Mouse (Mus musculus) large intestine, adult 2 months (tissue): ENCODE measurements around the gene Dars2. TPM values are rescaled to one million over a fixed set of nuclear protein-coding genes. Genes with fewer than 3 reads are reported as not detected.
"Not testable (repeated sequence)": the region's sequence is repeated elsewhere in the genome, so short reads cannot be mapped to it uniquely, and the experiment has no call there.

ENCODE experiments used
- DNase-seq: peaks from one replicate; pipeline ENCODE4 v3.0.0-alpha.2; 2012; ENCODE audit warnings: low read depth, low spot score
- WGBS: fragments of 180-500 bp; shearing (Covaris S2); methylation state at CpG from one replicate; pipeline ENCODE4 v1.1.7; 2018; 5-methylcytosine and 5-hydroxymethylcytosine counted together
- polyA plus RNA-seq: library from polyadenylated mRNA; depleted of rRNA; stranded (reverse); fragments of >200 nt; gene quantifications from 2 replicates; pipeline ENCODE4 v1.2.3, GENCODE M21; 2012

Gene Dars2
- polyA plus RNA-seq, 1 experiment, result 26.5 TPM

DNA sequence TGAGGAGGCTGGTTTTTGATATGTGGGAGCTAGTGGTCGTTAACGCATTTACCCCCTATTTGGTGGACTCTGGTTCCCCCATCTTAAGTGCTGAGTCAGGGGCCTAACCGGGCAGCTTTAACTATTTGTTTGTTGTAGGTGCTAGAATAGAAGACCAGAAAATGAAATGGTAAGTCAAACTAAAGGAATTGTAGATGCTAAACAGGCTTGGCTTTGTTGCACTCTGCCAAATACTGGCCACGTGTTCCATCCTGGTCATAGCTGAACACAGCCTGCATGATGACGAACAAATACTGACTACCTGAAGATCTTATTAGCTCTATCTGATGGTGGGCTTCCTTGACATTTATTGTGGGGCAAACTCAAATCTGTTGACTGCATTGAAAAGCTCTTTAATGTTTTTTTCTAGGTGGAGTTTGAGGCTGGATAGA lies 34.0 kb downstream of the Dars2 start:
- no peak for DNase-seq
- under 1% methylated on average over 5 of the region's 5 CpGs for WGBS

DNA sequence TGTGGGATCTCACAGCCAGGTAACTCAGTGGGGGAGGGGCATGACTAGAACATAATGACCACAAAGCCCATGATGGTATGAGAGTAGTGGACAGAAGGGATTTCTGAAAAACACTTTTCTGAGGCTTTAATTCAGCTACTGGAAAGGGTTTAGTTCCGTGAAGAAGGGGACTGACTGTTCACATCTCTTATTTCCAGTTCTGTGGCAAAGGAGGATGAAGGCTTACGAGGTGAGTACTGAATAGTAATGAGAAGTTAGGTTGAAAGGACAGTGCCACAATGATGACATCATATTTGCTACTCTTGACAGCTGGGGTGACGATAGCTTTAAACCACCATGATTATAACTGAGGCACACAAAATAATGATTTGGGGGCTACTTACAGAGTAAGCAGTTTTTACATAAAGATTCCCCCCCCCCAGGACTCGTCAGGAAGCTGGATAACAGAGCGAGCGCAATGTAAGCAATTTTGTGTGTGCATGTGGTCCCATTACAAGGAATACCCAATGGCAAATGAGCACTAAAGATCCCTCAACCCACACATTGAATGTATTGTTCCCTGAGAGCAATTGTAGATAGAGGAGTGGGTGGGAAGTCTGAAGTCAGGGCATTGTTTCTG lies 34.6 kb downstream of the Dars2 start:
- no peak for DNase-seq

DNA sequence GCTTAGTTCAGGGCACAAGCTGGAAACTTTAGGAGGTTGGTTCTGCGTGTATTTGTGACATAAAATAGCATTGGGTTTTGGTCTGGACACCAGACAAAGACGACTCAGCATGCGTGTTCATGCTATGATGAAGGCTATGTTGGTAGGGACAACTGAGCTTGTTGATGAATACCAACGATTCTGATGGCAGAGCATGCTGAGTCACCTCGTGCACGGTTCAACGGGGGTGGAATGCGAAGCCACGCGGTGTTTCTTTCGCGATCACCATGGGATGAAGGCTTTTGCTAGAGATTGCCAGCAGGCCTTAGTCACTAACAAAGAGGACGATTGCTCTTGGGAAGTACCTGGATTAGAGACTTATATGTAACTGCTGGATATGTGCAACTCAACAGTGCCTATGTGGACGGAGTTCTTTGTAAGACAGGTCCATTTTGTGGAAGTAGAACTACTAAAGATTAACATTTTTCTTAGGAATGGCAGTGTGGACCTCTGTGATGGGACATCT lies 35.1 kb downstream of the Dars2 start:
- under 1% methylated on average over 14 of the region's 14 CpGs for WGBS
- no peak for DNase-seq

More for the DNA sequence above, 34.6 kb downstream of the Dars2 start:
- 2% methylated on average over 6 of the region's 6 CpGs for WGBS

DNA sequence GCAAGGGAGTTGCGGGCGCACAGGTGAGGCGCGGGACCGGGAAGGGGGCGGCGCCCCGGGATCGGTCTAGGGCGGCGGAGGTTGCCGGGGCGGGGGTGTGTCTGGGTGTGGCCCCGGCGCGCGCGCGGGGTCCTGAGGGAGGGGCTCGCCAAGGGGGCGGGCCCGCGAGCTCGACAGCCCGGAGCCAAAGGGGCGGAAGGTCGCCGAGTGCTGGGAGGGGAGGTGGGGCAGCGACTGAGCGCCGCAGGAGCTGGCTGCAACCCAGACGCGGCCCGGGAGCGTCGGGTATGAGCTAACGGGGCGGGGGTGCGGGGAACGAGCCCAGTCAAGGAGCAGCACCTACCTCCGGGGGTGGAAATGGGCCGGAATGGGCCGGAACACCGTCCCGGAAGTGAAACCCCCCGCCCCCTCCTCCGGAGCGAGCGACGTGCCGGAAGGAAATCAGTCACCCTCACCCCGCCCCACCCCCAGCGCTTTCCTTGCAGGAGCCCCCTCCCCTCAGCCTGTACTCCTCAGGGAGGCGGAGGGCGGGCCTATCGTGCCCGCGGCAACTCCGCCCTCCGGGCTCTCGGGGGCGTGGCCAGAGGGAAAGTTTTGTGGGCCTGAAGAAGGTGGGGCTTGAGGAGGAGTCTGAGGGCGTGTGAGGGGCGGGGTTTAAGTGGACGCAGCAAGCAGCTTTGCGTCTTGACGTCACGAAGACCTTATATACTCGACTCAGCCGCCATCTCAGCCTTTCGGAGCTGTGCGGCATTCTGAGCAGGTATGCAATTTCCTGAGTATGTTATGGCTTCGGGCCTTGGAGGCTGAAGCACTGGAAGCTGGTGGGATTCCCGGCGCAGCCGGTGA lies 35.8 kb downstream of the Dars2 start, which contains the start of gene Zbtb37:
TSS of gene Zbtb37 (minus strand) at position 415 of the 846 bp plus-strand sequence.
- peak; percentile 94 for DNase-seq
- under 1% methylated on average over 75 of the region's 76 CpGs for WGBS

DNA sequence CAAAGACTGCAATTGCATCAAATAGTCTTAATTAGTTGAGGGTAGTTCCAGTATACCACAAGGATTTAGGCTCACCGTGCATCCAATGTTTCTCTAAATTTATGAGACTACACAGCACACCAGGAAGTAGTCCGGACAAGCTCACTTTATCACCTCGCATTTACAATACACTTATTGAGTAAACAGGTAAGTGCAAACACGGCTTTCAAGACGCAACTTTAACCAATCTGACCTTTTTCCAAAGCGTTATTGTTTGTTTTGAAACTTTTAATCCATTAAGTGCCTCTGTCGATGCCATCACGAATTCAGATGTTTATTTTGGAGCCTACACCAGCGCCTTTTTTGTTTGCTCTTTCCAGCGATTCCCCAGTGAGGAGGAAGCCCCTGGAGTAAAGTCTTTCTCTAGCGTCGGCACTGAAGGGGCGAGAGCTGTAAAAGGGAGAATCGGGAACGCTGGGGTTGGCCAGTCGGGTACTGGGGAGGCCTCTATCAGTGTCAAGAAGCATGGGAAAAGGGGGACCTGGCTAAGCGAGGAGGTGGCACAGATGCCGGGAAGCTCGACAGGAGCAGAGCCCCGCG lies 36.5 kb downstream of the Dars2 start:
- no peak for DNase-seq
- under 1% methylated on average over 21 of the region's 21 CpGs for WGBS

DNA sequence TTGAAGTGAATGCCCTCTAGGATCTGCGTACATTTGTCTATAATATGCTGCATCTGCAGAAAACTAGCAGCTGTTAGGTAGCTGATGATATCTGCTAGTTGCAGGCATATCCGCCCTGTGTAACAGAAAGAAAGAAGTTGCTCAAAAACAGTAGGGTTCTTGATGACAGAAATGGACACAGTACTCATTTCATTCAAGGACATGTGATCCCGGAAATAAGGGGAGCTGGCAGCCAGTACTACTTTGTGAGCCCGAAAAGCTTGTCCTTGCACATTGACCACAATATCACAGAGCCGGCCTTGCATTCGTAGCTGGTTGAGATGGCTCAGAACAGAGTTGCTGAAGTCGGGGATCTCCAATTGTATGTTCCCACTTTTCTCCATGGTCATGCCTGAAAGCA lies 38.1 kb downstream of the Dars2 start:
- 85% methylated on average over 7 of the region's 7 CpGs for WGBS
- no peak for DNase-seq

DNA sequence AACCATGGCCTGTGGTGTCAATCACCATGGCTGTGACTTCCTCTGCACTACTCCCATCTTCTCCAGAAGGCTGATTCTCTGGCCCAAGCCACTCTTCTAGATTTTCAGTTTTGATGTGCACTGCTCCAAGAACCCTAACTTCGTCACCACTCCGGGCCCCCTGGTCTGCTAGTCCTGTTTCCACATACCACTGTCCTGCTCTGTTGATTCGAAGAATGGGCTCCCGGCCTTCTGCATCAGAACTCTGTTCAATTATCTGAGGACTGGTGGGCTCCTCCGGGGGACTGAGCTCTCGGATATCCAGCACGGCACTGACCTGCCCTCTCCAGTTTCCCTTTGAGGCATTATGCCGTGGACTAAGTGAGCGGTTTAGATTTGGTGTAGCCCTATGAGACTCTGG lies 38.6 kb downstream of the Dars2 start:
- no peak for DNase-seq
- WGBS, result 96% methylated on average over 9 of the region's 9 CpGs

DNA sequence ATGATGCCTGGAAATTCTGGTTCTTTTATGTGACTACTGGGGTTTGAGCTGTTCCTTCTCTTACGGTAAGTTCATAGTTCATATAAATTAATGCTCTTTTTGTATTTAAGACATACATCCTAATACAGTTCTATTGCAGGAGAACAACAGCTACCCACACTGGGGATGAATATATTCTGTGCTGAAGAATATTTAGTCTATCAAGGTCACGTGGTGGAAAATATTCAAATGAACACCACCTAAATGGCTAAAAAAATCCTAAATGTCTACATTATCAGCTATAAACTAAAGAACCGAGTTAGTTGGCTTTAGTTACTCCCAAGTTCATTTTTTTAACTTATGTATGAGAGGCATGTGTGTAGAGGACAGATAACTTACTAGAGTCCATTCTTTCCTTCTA lies 40.4 kb downstream of the Dars2 start:
- no peak for DNase-seq
- WGBS, result 93% methylated on average over 3 of the region's 3 CpGs

DNA sequence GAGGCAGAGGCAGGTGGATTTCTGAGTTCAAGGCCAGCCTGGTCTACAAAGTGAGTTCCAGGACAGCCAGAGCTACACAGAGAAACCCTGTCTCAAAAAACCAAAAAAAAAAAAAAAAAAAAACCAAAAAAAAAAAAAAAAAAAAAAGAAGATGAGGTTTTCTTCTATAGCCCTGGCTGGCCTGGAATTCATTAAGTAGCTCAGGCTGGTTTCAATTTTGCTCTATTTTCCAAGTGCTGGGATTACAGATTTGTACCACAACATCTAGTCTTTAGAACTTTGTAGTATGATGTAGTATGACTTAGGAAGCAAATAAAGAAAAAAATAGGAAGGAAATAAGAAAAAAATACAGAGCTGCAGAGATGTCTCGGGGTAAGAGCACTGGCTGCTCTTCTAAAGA lies 42.0 kb downstream of the Dars2 start:
- not testable (repeated sequence) for DNase-seq
- 94% methylated on average over 1 of the region's 1 CpGs for WGBS

DNA sequence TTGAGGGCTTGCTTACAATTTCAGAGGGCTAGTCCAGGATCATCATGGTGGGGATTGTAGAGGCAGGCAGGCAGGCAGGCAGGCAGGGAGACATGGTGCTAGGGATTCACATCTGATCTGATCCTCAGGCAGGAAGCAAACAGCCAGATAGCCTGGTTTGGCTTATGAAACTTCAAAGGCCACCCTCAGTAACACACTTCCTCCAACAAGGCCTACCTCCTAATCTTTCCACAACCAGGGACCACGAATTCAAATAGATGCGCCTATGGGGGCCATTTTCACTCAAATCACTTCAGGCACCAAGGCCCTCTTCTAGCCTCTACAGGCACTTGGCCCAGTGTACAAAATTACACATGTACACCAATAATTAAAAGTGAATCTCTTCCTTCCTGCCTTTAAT lies 43.3 kb downstream of the Dars2 start:
- no peak for DNase-seq
- WGBS, result 83% methylated on average over 2 of the region's 2 CpGs

DNA sequence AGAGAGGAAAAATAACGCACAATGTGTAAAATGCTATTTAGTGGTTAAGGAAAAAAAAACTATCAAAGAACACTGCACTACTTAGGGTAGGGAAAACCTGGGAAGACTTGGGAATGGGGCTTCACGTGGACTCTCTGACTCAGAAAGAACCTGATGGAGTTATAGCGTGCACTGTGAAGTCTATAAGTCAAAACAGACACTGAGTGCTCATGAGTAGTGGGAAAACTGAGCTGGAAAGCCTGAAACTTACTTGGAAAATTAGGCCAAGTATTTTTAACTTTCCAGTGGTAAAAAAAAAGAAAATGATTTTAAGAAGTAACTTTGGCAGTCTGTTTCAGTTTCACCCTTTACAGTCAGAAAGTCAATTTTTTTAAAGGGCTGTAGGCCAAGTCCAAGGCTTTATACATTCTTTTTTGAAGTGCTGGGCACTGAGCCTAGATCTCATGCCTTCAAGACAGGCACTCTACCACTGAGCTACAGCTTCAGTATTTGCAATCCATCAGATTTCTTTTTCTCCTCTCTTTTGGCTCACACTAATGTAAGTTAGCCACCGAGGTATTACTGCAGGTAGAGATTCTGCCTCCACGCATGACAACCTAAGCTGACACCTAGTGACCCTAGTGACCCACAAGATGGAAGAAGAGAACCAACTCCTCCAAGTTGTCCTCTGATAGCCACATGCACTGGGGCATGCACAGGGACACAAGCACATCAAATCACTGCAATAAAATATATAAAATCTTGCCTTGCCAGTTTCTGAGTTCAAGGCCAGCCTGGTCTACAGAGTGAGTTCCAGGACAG lies 44.8 kb downstream of the Dars2 start:
- no peak for DNase-seq
- 68% methylated on average over 5 of the region's 5 CpGs for WGBS

DNA sequence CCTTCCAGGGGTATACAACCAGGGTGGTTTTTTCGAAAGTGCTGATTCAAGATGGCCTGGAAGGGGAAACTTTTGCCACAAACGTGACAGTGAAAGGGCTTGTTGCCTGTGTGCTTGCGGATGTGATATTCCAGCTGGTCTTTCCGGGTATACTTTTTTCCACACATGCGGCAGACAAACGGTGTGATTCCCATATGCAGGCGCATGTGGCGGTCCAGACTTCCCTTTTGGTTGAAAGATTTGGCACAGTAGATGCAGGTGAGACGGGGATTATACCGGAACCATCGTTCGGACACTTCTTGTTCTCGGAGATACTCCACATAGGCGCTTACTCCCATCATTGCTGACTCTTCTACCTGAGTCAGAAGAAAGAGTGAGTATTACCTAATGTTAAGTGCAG lies 50.4 kb downstream of the Dars2 start:
- 97% methylated on average over 14 of the region's 14 CpGs for WGBS

DNA sequence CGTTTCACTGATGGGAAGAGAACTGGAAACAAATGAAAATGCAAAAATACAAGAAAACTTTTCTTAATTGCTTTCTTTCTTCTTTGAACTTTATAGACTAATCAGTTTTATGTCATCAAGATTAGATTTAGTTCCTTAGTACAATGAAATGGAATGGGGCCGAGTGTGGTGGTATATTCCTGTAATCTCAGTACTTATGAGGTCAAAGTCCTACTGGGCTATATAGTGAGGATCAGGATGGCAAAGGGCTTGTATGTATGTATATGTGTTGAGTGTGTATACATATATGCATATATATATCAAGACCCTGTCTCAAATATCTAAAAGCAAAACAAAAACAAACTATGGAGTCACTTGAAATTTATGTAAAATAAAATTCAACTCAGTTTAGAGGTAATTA lies 54.1 kb downstream of the Dars2 start:
- no peak for DNase-seq
- 42% methylated on average over 2 of the region's 2 CpGs for WGBS

More for the DNA sequence above, 50.4 kb downstream of the Dars2 start:
- no peak for DNase-seq

DNA sequence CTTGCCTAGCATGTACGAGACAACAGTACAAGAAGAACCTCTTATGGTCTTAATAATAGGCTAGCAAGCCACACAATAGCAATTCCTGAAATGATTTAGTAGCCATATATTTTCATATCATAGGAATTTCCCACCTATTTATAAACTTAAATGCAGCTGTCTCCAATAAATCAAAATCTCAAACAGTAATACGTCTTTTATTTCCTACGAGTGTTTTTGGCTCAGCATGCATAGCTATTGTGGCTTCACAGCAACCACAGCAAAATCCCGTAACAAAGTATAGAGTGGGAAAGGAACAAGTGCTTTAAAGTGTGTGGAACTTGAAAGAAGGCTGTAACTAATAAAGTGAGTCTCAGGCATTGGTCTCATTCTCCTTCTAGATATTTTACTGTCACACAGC lies 60.0 kb downstream of the Dars2 start:
- no peak for DNase-seq
- 81% methylated on average over 4 of the region's 4 CpGs for WGBS

DNA sequence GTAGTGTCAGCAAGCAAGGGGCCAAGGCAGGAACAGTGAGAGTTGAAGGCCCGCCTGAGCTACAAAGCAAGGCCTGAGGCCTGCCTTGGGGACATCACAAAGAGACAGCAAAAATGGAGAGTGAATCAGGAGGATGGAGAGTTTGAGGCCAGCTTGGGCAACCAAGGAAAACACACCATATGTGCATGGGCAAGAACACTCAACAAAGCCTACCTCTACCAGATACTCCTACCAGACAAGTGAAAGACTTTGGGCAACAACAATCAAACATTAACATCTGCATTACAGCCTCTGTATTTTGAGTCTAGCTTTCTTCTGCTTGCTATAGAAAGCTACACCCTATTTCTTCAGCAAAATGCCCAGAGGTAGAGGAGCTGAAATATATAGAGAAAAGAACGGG lies 62.4 kb downstream of the Dars2 start:
- WGBS, result 96% methylated on average over 2 of the region's 2 CpGs
- DNase-seq, result no peak

DNA sequence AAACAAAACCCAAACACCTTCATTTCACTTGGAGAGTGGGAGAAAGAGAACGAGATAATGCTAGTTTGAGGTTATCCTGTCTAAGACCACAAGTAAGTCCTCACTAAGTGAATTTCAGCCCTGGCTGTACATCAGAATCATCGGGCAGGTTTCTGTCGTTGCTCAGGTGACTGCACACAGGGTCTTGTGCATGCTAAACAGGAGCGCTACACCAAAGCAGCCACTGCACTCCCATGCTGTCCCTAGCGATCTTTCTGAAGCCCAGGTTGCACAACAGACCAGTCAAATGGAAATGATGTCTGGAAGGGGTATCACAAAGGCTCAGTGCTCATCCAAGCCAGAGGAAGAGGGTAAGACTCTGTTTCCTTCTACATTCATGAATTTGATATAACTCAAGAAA lies 64.0 kb downstream of the Dars2 start:
- no peak for DNase-seq
- 92% methylated on average over 5 of the region's 5 CpGs for WGBS

DNA sequence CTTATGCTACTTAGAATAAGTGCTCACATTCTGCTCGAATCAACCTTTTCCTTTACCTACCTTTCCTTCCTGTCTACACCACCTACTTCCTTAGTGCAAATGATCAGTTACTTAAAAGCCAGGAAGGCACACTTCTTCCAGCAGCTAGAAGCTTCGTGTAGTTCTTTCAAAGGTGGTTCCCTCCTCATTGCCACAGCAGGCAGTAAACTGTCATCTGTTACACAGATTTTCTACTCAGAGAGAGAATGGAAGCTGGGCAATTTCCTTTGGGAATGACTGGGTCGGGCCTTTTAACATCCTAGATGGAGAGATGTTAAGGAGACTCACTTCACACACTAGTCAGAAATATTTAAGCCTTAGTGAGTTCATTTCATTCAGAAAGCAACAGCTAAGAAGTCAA lies 64.9 kb downstream of the Dars2 start:
- DNase-seq, result no peak

DNA sequence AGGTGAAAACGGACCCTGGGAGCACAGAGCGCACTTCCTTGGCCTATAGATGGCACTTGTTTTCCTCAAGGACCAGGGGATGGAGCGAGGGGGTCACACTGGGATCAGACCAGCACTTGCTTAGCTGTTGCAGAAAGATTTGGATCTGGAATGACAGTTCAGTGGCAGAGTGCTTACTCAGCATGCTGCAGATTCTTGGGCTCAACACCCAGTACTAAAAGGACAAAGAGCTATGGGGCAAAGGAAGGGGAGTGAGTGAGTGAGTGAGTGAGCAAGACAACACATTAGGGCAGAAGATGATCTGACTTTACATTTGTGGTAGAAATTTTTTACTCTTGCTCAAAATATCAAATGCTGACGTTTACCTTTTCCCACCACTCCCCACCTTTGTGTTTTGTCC lies 65.5 kb downstream of the Dars2 start:
- WGBS, result 88% methylated on average over 4 of the region's 4 CpGs
- DNase-seq, result no peak

More for the DNA sequence above, 64.9 kb downstream of the Dars2 start:
- WGBS, result 75% methylated on average over 3 of the region's 3 CpGs

DNA sequence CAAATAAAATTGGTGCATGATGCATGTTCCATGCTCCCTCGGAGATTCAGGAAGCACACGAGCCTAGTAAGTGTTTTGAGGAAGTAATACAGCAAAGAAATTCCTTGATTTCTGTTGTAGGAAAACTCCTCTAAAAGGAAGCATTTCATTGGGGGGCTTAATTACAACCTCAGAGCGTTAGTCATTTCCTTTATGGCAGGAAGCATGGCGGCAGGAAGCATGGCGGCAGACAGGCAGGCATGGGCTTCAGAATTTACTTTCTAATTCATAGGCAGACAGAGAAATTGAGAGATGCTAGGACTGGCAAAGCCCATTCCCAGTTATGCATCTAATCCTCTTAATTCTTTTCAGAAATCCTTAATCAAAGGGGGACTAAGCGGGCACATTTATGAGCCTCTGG lies 76.6 kb downstream of the Dars2 start:
- WGBS, result 85% methylated on average over 6 of the region's 6 CpGs
- no peak for DNase-seq
